Mouse (Mus musculus) neural tube, embryonic 11.5 days (tissue): ENCODE measurements around the gene Klhl42. TPM values are rescaled to one million over a fixed set of nuclear protein-coding genes. Genes with fewer than 3 reads are reported as not detected.

Experiments used
- ATAC-seq: fragments of 200-750 bp; cut with Nextera tagmentation; 2 replicates; pipeline ENCODE4 v1.8.0; 2017; ENCODE audit warnings: moderate number of reproducible peaks, mild to moderate bottlenecking, moderate TSS enrichment, moderate library complexity; ENCODE audit not compliant: insufficient read depth, low FRiP score, low TSS enrichment
- DNase-seq: peaks from one replicate; pipeline ENCODE4 v3.0.0-alpha.2; 2015; ENCODE audit warnings: low spot score
- H3K27ac ChIP-seq: fragments of 300-500 bp; sonication (generic); 2 replicates; pipeline ENCODE4 v1.5.1; 2014; ENCODE audit warnings: low read depth, mild to moderate bottlenecking, low read length
- H3K27me3 ChIP-seq: fragments of 300-500 bp; sonication (generic); 2 replicates; pipeline ENCODE4 v1.6.1; 2014; ENCODE audit warnings: mild to moderate bottlenecking, low read length, mixed read lengths; ENCODE audit not compliant: control insufficient read depth, insufficient read depth
- H3K36me3 ChIP-seq: fragments of 300-500 bp; sonication (generic); 2 replicates; pipeline ENCODE4 v1.6.1; 2014; ENCODE audit warnings: mild to moderate bottlenecking, low read length, moderate library complexity, mixed read lengths; ENCODE audit not compliant: control insufficient read depth, insufficient read depth
- H3K4me1 ChIP-seq: fragments of 300-500 bp; sonication (generic); 2 replicates; pipeline ENCODE4 v1.6.1; 2014; ENCODE audit warnings: low read length, mixed read lengths; ENCODE audit not compliant: control insufficient read depth, insufficient read depth
- H3K4me2 ChIP-seq: fragments of 300-500 bp; sonication (generic); 2 replicates; pipeline ENCODE4 v1.6.1; 2014; ENCODE audit warnings: low read depth, mild to moderate bottlenecking, moderate library complexity
- H3K4me3 ChIP-seq: fragments of 300-500 bp; sonication (generic); 2 replicates; pipeline ENCODE4 v1.5.1; 2014; ENCODE audit warnings: low read depth, low read length
- H3K9ac ChIP-seq: fragments of 300-500 bp; sonication (generic); 2 replicates; pipeline ENCODE4 v1.6.1; 2014; ENCODE audit warnings: mild to moderate bottlenecking, low read length
- H3K9me3 ChIP-seq: fragments of 300-500 bp; sonication (generic); 2 replicates; pipeline ENCODE4 v1.6.1; 2016; ENCODE audit warnings: low read length; ENCODE audit not compliant: control insufficient read depth
- WGBS: fragments of 180-500 bp; shearing (Covaris S2); extraction: QIAGEN DNeasy Blood & Tissue Kit; methylation state at CpG from one replicate; pipeline ENCODE4 v1.1.7; 2014; 5-methylcytosine and 5-hydroxymethylcytosine counted together
- polyA plus RNA-seq: library from polyadenylated mRNA; unstranded; fragments of >200 nt; fragmentation: Nextera tagmentation; extraction: Ambion mirVana; gene quantifications from 2 replicates; pipeline ENCODE4 v1.2.1, GENCODE M21; 2014

Gene Klhl42
- polyA plus RNA-seq, 1 experiment from 2014 or later = 10.0 TPM

DNA sequence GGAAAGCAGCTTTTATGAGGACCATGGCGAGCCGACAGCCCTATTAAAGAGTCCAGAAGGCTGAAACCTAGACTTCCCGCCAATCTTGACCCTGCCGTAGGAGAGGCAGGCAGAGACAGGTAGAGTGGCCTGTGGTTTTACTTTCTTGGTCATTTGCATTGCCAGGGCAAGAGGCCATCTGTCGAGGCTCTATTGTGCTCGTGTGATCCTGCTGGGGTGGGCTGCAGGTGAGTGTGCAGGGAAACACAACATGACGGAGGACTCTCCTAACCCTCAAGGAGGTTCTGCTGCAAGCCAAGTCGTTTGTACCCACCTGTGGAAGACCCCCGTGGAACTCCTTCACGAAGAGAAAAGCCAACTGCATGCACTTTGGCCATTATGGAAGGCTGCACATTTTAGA lies 54.6 kb downstream of the Klhl42 start:
- H3K9me3 ChIP-seq = no peaks in the 10 kb centered on the region
- no peak for ATAC-seq
- H3K4me1 ChIP-seq = no peaks in the 10 kb centered on the region
- no peak for DNase-seq
- H3K9ac ChIP-seq = no peak overlapping the region
- 61% methylated on average over 10 of the region's 10 CpGs for WGBS
- H3K27ac ChIP-seq = no peak overlapping the region
- no peaks in the 10 kb centered on the region for H3K36me3 ChIP-seq
- H3K4me2 ChIP-seq = no peak overlapping the region
- no peak overlapping the region for H3K4me3 ChIP-seq
- H3K27me3 ChIP-seq = no peaks in the 10 kb centered on the region

DNA sequence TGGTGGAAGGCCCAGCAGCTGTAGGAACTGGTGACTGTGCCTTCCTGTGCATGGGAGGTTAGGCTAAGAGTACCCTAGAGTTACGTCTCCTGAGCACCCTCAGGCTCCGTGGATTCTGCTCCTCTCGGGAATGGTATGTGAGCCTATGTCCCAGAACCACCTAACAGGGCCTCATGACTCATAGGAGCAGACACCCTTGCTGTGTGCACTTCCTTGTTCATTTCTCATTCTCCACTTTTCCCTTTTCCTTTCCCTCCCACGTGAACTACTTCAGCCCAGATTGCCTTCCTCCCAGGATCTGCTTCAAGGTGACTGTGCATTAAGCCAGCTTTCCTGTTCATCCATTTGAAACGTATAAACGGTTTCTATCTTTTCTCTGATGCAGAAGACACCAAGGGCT lies 59.9 kb downstream of the Klhl42 start:
- Histone ChIP-seq H3K9ac (no peak overlapping the region), H3K4me3 (no peak overlapping the region), H3K36me3 (no peaks in the 10 kb centered on the region), H3K27me3 (no peaks in the 10 kb centered on the region), H3K27ac (no peak overlapping the region), H3K4me1 (no peaks in the 10 kb centered on the region), H3K4me2 (no peak overlapping the region), H3K9me3 (no peaks in the 10 kb centered on the region)
- DNase-seq = no peak
- 90% methylated on average over 6 of the region's 6 CpGs for WGBS
- no peak for ATAC-seq

DNA sequence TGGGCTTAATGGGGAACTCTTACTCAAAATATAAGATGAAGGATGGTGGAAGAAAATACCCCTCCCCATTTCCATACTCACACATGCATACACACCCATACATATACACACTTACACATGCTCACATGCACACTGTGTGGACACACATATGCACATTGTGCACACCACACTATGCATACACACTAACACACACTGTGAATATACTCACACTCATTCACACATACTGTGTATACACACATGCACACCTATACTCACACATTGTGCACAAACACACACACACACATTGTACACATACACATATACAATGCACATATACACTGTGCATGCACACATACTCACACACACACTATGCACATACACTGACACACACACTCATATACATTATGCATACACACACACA lies 60.7 kb downstream of the Klhl42 start:
- H3K9ac ChIP-seq = no peak overlapping the region
- no peak for ATAC-seq
- H3K4me1 ChIP-seq = no peaks in the 10 kb centered on the region
- no peaks in the 10 kb centered on the region for H3K27me3 ChIP-seq
- H3K36me3 ChIP-seq = no peaks in the 10 kb centered on the region
- no peak overlapping the region for H3K4me3 ChIP-seq
- DNase-seq = no peak
- no peak overlapping the region for H3K27ac ChIP-seq
- no peak overlapping the region for H3K4me2 ChIP-seq
- H3K9me3 ChIP-seq = no peaks in the 10 kb centered on the region

DNA sequence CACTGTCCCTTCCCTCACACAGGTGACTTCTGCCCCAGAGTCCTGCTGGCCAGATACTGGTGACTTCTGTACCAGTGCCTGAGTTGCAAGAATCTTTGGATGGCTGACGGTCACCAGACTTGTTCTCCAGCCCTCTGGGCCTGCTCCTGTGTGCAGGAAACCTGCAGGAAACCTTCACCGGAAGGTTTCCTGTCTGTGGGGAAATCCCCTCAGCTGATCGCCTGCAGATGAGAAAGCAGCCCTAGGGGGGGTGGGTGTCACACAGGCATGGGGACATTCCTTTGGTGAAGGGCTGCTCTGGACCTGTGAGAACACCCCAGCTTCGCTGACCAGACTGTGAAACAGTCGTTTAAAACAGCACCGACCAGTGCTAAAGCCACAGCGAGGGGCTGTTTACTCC lies 63.9 kb downstream of the Klhl42 start:
- DNase-seq (no peak), ATAC-seq (no peak)
- 69% methylated on average over 7 of the region's 7 CpGs for WGBS

DNA sequence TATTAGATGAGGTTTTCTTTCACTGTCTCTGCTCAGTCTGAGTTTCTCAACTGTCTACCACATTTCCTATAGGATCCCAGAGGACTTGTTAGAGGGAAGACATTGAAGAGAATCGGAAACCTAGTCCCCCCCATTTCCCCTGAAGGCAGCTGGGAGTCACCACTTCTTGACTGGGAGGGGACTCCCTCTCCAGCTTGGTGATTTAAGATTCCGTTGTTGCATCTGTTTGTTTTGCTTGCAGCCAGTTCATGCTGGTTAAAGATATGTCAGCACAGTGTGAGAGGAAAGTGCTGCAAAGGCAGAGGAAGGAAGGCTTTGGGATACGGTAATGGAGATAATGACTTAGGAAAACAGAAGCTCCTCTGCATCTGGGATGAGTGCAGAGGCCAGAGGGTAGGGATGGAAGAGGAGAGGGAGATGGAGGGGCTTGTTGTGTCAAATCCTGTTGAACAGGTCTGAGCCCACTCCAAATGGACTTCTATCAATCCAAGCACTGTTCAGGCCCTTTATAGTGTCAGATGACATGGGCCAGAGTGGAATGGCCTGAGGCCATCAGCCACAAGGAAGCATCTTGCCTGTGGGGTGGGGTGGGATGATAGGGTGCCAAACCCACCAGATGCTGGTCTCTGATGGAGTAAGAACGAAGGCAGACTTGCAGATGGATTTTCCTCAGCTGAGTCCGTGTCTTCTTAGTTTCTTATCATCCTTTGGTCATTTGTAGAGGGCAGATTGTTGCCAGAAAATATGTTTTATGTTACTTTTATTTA lies 70.8 kb downstream of the Klhl42 start:
- H3K36me3 ChIP-seq = no peaks in the 10 kb centered on the region
- no peak for ATAC-seq
- H3K27me3 ChIP-seq = no peaks in the 10 kb centered on the region
- no peaks in the 10 kb centered on the region for H3K4me1 ChIP-seq
- no peak overlapping the region for H3K4me3 ChIP-seq
- 64% methylated on average over 5 of the region's 5 CpGs for WGBS
- no peak overlapping the region for H3K4me2 ChIP-seq
- no peak overlapping the region for H3K9ac ChIP-seq
- peak; percentile 24 for DNase-seq
- no peaks in the 10 kb centered on the region for H3K9me3 ChIP-seq
- H3K27ac ChIP-seq = no peak overlapping the region

More for the DNA sequence above, 63.9 kb downstream of the Klhl42 start:
- H3K36me3 ChIP-seq = no peaks in the 10 kb centered on the region
- H3K27me3 ChIP-seq = no peaks in the 10 kb centered on the region
- no peaks in the 10 kb centered on the region for H3K4me1 ChIP-seq
- H3K27ac ChIP-seq = no peak overlapping the region
- H3K4me3 ChIP-seq = no peak overlapping the region
- H3K4me2 ChIP-seq = no peak overlapping the region
- no peak overlapping the region for H3K9ac ChIP-seq
- H3K9me3 ChIP-seq = no peaks in the 10 kb centered on the region

Other genes starting within 250 kb of the Klhl42 start
- gene Smco2, start 241.3 kb upstream of the Klhl42 start, polyA plus RNA-seq = not detected in 2 replicates
- 28.7 and 30.5 TPM in 2 replicates for gene Ppfibp1, start 202.9 kb upstream of the Klhl42 start, polyA plus RNA-seq
- 0.15 and 0.23 TPM in 2 replicates for gene 1700034J05Rik, start 137.0 kb upstream of the Klhl42 start, polyA plus RNA-seq
- 0.62 and 0.70 TPM in 2 replicates for gene Rep15, start 58.8 kb upstream of the Klhl42 start, polyA plus RNA-seq
- 90.0 and 103 TPM in 2 replicates for gene Mrps35, start 48.6 kb upstream of the Klhl42 start, polyA plus RNA-seq
- gene Mansc4, start 4.3 kb upstream of the Klhl42 start, polyA plus RNA-seq = 0.22 and 0.32 TPM in 2 replicates
- 1.6 and 1.7 TPM in 2 replicates for gene Pthlh, start 172.8 kb downstream of the Klhl42 start, polyA plus RNA-seq